Mouse (Mus musculus): ENCODE measurements around the gene Zhx3. TPM values are rescaled to one million over a fixed set of nuclear protein-coding genes. Genes with fewer than 3 reads are reported as not detected.

The Zhx3 gene
- total RNA-seq, 1 experiment from 2014 or later, result 4.3 TPM

DNA sequence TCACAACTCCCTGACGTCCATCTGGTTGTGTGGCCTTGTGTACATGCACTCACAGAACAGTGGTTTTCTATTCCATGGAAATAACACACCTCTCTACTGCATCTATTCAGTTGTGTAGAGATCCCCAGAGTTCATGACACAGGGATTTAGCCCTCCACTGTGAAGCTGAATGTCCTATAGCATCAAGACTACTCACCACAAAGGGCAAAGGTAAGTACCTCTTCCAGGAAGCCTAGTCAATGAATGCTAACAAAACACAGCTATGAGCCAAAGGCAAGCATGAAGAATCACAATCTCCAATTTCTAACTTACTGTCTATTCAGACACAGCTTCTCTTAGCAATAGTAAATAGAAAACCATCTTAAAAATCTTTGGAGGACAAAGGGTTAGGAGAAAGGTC is 25.1 kb downstream of the Zhx3 start:
- ATAC-seq (ENCODE audit: extremely low read depth, insufficient number of reproducible peaks, low FRiP score, poor library complexity, severe bottlenecking), result no peak

DNA sequence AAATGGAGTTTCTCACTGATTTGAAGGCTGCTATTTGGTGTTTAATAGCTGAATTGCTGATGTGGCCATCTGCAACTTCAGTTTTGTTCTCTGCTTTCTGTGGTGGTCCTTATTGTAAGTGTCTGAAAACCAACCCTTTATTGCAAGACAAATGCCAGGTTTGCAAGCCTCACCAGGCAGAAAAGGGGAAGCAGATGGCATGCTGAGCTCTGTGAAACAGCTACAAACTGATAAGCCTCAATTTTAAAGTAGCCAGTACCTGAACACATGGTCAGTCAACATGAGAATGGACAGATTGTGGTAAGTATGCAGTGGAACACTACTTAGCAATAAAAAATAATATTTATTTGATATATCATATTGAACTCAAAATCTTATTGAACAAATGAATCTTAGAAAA is 32.0 kb downstream of the Zhx3 start:
- ATAC-seq (ENCODE audit: extremely low read depth, insufficient number of reproducible peaks, low FRiP score, poor library complexity, severe bottlenecking), result no peak

DNA sequence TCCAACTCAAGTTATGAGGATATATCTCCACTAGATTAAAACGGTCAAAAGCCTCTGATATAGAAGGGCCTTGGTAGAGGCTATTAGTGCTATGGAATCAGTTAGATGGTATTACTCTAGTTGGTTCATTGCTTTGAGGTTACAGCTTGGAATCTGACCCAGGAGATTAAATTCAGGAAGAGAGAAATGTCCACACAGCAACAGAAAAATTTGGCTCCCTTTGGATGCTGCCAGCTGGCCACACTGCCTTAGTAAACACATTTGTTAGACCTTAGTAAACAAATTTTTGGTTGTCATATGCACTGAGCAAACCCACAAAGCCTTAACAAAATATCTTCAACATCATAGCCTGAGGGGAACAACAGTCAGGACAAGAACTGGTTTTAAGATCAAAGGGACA is 62.0 kb downstream of the Zhx3 start:
- ATAC-seq (ENCODE audit: extremely low read depth, insufficient number of reproducible peaks, low FRiP score, poor library complexity, severe bottlenecking), result no peak

DNA sequence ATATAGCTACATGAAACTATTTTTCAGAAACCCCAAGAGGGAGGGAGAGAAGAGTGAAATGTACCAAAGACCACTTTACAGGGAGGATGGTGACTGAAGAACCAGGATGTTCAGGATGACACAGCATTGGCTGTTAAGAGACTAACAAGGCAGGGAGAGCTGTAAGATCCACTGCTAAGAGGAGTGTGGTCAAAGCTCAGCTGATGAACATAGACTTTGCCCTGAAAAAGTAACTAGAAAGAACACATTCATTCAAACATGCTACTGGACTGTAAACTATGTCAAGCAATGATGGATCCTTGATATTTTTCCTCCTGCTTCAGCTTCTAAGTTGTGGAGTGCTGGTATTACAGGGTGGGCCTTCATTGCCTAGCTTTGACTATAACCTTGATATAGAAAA is 62.4 kb downstream of the Zhx3 start:
- no peak for ATAC-seq (ENCODE audit: extremely low read depth, insufficient number of reproducible peaks, low FRiP score, poor library complexity, severe bottlenecking)

DNA sequence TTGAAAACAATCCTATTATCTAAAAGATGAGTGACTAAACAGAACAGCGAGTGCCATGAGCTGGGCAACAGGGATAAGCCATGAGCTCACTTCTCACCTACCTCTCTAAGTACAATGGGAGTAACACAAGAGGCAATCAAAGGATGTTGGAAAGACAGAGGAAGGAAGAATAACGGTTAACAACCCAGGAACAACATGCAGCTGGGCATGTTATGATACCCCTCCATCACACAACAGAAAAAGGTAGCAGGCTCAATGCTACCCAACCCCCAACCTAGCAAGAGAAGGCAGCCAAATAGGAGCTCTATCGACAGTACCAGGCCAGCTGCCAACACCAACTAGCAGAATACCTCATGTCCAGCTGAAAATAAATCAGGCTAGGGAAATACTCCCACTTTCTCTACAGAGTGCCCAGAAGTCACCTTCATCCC is 66.7 kb downstream of the Zhx3 start:
- no peak for ATAC-seq (ENCODE audit: extremely low read depth, insufficient number of reproducible peaks, low FRiP score, poor library complexity, severe bottlenecking)

DNA sequence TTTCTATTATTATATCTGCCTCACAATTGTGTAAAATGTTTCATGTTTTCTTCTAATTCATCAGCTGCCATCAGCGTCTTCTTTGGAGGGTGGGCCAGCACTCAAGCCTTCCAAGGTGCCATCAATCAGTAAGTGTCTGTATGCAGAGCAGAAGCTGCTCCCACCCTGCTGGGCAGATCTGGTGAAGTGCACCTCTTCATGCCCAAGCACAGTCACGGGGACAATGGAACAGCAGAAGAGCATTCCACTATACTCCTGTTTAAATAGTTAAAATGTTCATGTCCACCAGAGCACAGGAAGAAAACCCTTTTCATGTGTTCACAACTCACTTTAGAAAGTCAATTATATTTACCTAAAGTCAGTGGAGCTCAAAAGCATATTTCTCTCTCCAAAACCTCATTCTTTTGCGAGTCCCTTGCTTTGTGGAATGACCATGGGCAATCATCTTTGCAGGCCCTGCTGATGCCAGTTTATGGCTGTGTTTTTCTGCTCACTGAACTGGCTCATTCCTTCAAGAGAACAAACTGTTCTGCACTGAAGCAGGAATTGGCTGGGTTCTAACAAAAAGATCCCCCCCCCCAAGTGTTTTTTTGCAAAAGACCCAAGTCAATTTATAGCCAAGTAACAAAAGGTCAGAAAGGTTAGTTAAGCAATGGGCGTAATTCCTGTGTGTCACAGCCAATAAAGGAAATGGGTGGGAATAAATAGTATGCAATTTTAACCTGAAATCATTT is 67.8 kb downstream of the Zhx3 start:
- no peak for ATAC-seq (ENCODE audit: extremely low read depth, insufficient number of reproducible peaks, low FRiP score, poor library complexity, severe bottlenecking)

DNA sequence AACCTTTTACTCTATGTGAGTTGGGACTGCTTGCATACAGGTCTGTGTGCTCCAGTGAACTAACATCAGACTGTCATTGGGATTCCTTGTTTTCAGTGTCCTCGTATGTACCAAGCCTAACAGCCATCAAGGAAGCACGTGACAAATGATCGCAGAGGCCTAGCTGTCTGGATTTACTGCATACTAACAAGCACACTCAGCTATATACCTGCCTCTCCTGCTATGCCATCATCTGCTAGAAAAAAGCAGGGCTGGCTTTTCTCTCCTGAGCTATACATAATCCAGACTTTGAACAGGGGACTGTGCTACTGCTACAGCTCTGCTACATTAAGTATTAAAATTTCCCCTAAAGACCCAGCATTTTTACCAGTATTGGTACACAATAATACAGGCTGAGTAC is 70.5 kb downstream of the Zhx3 start:
- no peak for ATAC-seq (ENCODE audit: extremely low read depth, insufficient number of reproducible peaks, low FRiP score, poor library complexity, severe bottlenecking)

DNA sequence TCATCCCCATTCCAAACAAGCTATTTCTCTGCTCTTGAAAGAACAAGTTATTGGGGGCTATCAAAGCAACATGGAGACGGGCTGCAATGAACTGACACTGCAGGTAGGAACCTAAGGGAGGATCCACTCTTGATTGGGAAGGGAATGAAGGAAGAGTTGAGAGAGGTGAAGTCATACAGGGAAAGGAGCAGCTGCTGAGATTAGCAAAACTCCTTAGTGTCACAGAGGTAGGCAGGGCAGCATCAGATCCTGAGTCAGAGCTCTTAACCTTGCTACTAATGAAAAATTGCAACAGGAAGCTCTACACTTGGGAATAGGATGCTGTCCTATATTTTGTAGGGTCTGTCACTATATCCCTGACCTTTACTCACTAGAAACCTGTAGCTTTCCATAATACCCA is 71.8 kb downstream of the Zhx3 start:
- ATAC-seq (ENCODE audit: extremely low read depth, insufficient number of reproducible peaks, low FRiP score, poor library complexity, severe bottlenecking), result no peak

DNA sequence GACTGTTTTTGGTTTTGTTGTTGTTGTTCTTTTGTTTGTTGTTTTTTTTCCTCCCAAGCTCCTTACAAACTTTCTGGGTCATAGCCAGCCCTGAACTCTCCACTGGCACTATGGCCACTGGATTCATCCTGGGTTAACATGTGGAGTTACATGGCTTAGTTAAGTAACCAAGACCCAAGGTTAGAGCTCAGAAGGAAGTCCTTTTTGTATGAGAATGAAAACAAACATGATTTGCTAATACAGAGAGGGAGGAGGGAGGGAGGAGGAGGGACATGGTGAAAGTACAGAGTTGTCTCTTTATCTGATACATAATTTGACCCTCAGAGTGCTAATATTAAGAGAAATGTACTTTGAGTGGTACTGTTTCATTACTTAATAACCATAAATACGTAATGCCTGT is 74.6 kb downstream of the Zhx3 start:
- no peak for ATAC-seq (ENCODE audit: extremely low read depth, insufficient number of reproducible peaks, low FRiP score, poor library complexity, severe bottlenecking)

DNA sequence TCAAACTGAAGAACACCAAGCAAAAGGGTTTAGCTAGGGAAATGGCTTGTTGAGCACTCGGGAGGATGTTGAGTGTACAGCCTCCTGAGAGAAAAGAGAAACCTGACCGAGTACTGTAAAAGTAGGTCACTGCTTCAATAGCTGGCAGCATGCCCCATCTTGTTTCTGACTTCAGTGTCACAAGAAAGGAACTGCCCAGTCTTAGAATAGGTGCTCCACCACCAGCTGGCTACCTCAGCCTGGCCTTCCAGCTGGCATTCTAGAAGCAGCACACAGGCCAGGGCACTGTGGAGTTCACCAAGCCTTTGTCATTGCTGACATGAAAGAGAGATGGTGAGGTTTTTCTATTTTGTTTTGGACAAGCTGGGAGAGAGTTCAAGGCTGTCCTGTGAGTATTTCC is 75.8 kb downstream of the Zhx3 start:
- no peak for ATAC-seq (ENCODE audit: extremely low read depth, insufficient number of reproducible peaks, low FRiP score, poor library complexity, severe bottlenecking)

DNA sequence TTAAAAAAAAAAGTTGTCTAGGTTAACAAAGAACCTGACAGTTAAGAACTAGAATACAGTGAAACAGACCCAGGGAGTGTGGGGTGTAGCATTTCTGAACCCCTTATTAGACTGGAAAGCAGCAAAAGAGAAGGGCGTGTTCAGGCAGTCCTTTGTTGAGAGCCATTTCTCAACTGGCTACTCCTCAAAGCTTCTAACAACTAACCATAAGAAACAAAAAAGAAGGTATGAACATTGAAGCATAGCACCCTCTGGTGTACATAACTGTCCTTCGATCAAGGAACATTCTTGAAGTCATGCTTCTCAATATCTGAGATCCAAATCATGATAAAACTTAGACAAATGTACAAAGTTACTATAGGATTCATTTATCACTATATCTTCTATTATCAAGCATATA is 79.7 kb downstream of the Zhx3 start:
- ATAC-seq (ENCODE audit: extremely low read depth, insufficient number of reproducible peaks, low FRiP score, poor library complexity, severe bottlenecking), result peak; percentile 39; the same call in 1 of the 2 replicates

DNA sequence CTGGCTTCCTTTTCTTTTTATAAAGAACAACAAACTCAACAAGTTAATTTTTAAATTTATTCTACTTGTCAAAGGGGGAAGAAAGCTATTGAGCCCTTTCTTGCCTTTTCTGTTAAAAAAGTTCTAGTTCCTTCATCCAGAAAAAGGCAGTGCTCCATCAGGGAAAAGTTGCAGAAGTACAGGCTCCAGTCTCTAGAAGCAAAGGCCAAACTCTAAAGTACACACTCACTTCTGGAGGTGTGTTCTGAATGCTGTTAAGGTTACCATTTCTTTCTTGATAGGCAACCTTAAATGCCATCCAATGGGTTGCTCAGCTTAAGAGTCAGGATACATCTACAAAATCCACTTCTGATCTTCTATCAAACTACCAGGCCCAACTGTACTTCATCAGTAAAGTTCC is 83.1 kb downstream of the Zhx3 start:
- ATAC-seq (ENCODE audit: extremely low read depth, insufficient number of reproducible peaks, low FRiP score, poor library complexity, severe bottlenecking), result no peak

DNA sequence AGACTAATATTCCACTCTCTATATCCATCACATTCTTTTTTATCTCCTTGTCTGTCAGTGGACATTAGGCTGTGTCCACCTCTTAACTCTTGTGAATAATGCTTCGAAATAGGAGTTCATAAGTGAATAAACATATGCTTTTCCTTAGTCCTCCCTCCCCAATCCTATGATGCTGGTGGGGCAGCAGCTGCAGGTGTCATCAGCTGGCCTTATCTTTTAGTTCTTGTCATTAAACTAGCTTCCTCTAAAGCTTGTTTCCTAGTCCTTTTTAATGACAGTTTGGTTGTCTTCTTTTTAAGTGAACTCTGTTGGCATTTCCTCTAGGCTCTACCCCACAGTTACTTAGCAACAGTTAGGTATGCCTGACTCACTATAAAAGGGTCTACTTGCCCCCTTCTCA is 83.8 kb downstream of the Zhx3 start:
- ATAC-seq (ENCODE audit: extremely low read depth, insufficient number of reproducible peaks, low FRiP score, poor library complexity, severe bottlenecking), result no peak

DNA sequence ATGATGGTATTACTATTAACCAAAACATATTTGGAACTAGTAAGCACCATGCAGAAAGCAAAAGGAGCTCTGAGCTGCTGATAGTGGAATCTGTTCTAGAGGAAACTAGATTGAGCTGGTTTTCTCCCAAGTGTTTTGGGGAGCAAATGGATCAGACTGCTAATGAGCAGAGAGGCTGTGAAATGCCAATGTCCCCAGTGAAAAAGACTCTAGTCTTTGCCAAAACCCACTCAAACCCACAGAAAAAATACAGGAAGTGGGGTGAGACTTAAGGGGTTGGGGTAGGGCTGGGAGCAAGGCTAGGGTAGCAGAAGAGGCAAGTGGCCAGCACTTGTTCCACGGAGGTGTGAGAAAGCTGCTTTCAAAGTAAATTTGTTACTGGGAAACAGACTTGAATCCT is 86.5 kb downstream of the Zhx3 start:
- ATAC-seq (ENCODE audit: extremely low read depth, insufficient number of reproducible peaks, low FRiP score, poor library complexity, severe bottlenecking), result no peak

DNA sequence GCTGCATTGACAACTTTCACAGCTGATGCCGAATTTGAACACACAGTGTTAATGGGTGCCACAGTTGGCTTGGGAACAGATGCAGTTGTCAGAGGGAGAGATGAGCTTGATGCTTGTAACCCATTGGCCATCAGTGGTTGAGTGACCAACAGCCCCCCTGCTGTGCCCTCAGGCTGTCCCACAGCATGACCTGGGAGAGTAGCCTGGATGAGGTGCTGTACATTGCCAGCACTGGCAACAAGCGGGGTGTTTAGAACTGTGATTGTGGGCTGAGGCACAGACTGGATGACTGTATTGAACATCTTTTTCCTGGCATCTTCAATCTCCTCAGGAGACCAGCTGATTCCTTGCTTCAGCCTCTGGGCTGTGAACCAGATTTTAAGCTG is 92.0 kb downstream of the Zhx3 start:
- ATAC-seq (ENCODE audit: extremely low read depth, insufficient number of reproducible peaks, low FRiP score, poor library complexity, severe bottlenecking), result no peak

DNA sequence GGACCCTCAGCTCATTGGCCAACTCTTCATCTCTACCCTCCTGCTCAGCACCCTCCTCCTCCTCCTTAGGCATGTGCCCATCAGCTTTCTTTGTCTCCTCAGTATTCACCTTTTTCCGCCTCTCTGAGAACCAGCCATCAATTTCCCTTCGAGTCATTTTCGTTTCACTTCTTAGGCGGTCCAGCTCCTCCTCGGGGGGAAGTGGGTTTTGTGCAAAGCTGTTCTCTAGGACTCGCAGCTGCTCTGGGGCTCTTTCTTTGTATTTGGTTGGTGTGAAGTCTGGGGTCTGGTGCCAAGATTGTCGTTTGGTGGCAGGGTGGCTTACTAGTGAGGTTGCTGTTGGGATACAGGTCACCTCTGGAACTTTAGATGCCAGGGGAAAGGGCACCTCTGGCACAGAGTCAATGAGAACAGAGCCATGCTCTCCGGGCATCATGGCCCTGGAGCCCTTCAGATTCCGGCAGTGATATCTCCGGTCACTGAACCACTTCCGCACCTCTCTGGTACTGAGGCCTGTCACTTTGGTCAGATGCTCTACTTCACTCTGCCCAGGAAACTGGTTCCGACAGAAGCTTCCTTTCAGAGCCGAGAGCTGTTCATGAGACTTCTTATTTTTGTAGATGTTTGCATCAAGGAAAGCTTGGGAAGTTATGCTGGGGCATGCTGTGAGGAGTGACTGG is 92.5 kb downstream of the Zhx3 start:
- ATAC-seq (ENCODE audit: extremely low read depth, insufficient number of reproducible peaks, low FRiP score, poor library complexity, severe bottlenecking), result no peak

DNA sequence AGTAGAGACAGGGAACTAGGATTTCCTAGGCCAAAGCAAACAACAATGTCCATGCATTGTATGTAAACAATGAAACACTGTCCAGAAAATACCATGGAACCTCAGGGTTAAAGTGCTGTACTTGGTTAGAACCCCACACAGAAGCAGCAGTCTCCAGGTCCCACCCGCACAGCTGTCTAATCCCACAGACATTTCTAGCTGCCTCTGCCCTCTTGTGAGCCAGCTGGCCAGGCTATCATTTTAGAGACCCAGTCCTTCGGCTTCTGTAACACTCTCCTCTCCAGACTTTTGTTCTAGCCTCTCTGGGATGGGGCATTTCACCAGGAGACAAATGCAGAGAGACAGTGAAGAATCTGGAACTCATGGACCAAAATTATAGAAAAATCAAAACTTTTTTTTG is 94.8 kb downstream of the Zhx3 start:
- no peak for ATAC-seq (ENCODE audit: extremely low read depth, insufficient number of reproducible peaks, low FRiP score, poor library complexity, severe bottlenecking)

DNA sequence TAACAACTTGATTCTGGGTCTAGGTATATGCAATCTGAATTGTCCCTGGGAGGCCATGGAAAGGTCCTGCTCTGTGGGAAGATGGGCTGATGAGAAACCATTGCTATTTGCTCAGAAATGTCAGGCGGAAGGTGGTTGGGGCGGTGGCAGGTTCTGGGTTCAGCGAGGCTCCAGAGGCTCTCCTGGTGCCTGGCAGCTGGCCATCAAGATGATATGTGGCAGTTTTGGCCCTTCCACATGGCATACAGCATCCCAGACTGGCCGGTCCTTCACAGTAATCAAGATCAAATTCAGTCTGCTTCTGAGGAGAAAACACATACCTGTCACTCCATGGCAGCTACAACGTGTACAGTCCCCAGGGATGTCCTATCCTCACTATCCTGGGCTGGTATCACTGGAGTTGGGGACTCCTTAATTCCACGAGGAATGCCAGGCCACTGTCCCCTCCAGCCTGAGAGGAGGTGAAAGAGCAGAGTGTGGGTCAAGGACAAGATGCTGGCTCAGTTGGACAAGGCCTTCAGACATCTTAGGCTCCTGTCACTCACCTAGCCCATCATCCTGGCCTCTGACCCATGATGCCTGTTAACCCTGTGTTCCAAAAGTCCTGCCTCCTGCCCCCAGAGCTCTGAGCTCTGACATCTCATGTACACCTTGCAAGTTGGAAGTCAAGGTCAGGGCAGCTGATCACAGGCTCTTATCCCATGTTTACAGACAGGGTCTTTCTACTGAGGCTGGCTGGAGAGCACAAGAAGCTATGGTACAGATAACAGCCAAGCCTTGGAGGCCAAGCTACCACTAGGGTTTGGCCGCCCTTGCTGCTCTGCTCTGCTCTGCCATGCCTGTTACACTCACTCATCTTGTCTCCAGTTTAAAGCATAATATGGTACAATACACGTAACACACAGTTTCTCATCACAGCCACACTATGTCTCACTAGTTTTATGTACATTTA is 101.2 kb downstream of the Zhx3 start:
- no peak for ATAC-seq (ENCODE audit: extremely low read depth, insufficient number of reproducible peaks, low FRiP score, poor library complexity, severe bottlenecking)

DNA sequence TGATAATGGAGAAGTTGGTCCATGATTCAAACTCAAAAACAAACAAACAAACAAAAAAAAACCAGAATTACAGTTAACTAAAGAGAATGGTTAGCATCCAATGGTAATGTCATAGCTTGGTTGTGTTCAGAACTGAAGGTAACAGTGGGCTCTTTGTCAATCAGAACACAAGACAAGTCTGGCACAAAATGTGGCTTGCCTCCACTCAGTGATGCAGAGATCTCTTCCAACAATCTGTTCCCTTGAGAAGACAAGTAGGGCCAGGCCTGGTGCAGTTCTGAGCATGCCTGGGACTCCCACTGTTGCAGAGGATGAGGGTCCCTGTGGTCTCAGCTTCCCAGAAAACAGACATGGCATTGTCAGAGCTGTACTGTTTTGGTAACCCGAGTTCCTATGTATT is 101.9 kb downstream of the Zhx3 start:
- ATAC-seq (ENCODE audit: extremely low read depth, insufficient number of reproducible peaks, low FRiP score, poor library complexity, severe bottlenecking), result no peak

DNA sequence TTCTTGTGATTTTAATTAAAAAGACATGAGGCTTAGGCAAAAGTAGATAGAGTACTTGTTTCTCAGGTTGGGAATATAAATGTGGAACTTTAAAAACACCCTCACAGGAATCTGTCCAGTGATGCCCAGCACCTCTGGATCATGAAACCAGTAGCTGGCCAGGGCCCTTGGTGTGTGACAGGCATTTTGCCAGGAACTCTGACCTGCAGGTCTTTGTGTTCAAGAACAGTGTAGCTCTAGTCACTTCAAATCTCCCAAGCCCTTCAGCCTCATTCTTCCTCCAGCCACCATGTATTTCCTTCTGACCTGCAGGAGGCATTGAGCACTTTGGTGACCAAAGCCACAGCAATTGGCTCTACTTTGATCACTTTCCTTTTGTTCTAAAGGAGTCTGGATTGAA is 102.4 kb downstream of the Zhx3 start:
- ATAC-seq (ENCODE audit: extremely low read depth, insufficient number of reproducible peaks, low FRiP score, poor library complexity, severe bottlenecking), result no peak

Measured in neutrophil, adult 5-6 weeks (primary cell).